Mouse (Mus musculus) lung, embryonic 15.5 days (tissue): ENCODE data around the gene Asb4. TPM values are rescaled to one million over a fixed set of nuclear protein-coding genes. Genes with fewer than 3 reads are reported as not detected.

Experiments
- ATAC-seq: fragments of 200-750 bp; cut with Nextera tagmentation; 2 replicates; pipeline ENCODE4 v1.8.0; 2017; ENCODE audit warnings: moderate number of reproducible peaks, borderline replicate concordance; ENCODE audit not compliant: low FRiP score, low TSS enrichment; ENCODE audit errors: extremely low read depth
- H3K27ac ChIP-seq: fragments of 300-500 bp; sonication (generic); 2 replicates; pipeline ENCODE4 v1.5.1; 2015; ENCODE audit warnings: moderate library complexity, mild to moderate bottlenecking, inconsistent platforms
- H3K27me3 ChIP-seq: fragments of 300-500 bp; sonication (generic); 2 replicates; pipeline ENCODE4 v1.6.1; 2015; ENCODE audit warnings: inconsistent platforms
- H3K36me3 ChIP-seq: fragments of 300-500 bp; sonication (generic); 2 replicates; pipeline ENCODE4 v1.6.1; 2015; ENCODE audit warnings: inconsistent platforms
- H3K4me1 ChIP-seq: fragments of 300-500 bp; sonication (generic); 2 replicates; pipeline ENCODE4 v1.6.1; 2015; ENCODE audit warnings: inconsistent platforms
- H3K4me2 ChIP-seq: fragments of 300-500 bp; sonication (generic); 2 replicates; pipeline ENCODE4 v1.6.1; 2015; ENCODE audit warnings: inconsistent platforms, mild to moderate bottlenecking, moderate library complexity
- H3K4me3 ChIP-seq: fragments of 300-500 bp; sonication (generic); 2 replicates; pipeline ENCODE4 v1.5.1; 2015; ENCODE audit warnings: mild to moderate bottlenecking, inconsistent platforms
- H3K9ac ChIP-seq: fragments of 300-500 bp; sonication (generic); 2 replicates; pipeline ENCODE4 v1.6.1; 2015; ENCODE audit warnings: inconsistent platforms
- H3K9me3 ChIP-seq: fragments of 300-500 bp; sonication (generic); 2 replicates; pipeline ENCODE4 v1.6.1; 2016; ENCODE audit warnings: inconsistent platforms
- WGBS: fragments of 180-500 bp; shearing (Covaris S2); methylation state at CpG from one replicate; pipeline ENCODE4 v1.1.7; 2015; 5-methylcytosine and 5-hydroxymethylcytosine counted together
- polyA plus RNA-seq: library from polyadenylated mRNA; unstranded; fragments of >200 nt; fragmentation: Nextera tagmentation; extraction: Ambion mirVana; gene quantifications from 2 replicates; pipeline ENCODE4 v1.2.1, GENCODE M21; 2015

The Asb4 gene
- polyA plus RNA-seq, 1 experiment from 2014 or later: 8.2 TPM

- Histone ChIP-seq H3K36me3 (no peaks in the 10 kb centered on the region), H3K4me2 (no peak overlapping the region), H3K9me3 (no peaks in the 10 kb centered on the region), H3K4me3 (no peak overlapping the region), H3K9ac (no peak overlapping the region), H3K27me3 (no peaks in the 10 kb centered on the region), H3K4me1 (no peaks in the 10 kb centered on the region), H3K27ac (no peak overlapping the region)
- ATAC-seq: no peak
- WGBS: 88% methylated on average over 4 of the region's 4 CpGs
Observed at GRCm38 (mm10) chr6:5429562-5429961, 46.4 kb downstream of the Asb4 start.

DNA sequence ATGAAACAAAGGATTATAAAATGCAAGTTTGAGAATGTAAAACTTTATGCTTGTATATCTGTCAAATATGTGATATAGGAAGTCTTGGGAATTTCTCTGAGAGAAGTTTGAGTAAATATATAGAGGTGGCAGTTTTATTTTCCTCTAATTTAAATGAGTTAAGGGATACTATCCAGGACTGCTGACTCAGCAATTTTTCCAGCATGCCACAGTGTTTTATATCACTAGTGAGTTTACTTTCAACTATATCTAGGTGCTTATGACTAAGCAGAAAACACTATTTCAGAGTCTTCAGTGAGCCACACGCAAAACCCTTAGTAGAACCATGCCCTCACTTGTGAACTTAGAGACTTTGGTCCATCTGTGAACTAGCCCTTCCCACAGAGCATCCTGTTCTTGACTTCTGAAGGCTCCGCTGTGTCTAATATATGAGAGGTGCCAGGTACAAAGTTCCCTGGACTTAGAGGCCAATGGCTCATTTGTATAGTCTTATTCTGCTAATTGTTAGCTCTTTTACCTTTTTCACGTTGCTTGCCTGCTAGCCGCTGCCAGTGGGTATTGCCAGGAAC, 46.9 kb downstream of the Asb4 start:
- no peaks in the 10 kb centered on the region for H3K27me3 ChIP-seq
- no peak overlapping the region for H3K27ac ChIP-seq
- no peak overlapping the region for H3K4me3 ChIP-seq
- no peaks in the 10 kb centered on the region for H3K36me3 ChIP-seq
- H3K4me2 ChIP-seq: no peak overlapping the region
- H3K4me1 ChIP-seq: no peaks in the 10 kb centered on the region
- ATAC-seq: no peak
- WGBS: 92% methylated on average over 4 of the region's 4 CpGs
- no peak overlapping the region for H3K9ac ChIP-seq
- H3K9me3 ChIP-seq: no peaks in the 10 kb centered on the region

DNA sequence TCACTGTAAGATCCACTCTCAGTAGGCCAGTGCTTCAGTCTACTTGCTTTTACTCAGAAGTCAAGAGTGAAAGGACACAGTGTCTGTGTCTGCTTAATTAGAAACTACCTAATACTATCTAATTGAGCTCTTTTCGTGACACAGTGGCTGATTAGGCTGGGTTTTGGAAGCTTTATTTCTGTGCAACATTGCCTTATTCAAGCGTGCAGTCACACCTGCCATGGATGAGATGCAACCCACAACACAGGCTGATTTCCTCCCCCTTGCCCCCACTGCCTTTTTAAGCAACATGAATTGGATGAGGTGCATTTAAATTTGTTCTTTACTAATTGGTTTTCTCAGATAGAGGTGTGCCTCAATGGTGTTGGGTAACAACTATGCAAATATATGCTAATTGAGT, 50.7 kb downstream of the Asb4 start:
- no peak overlapping the region for H3K4me2 ChIP-seq
- no peak overlapping the region for H3K27ac ChIP-seq
- H3K27me3 ChIP-seq: no peaks in the 10 kb centered on the region
- H3K9ac ChIP-seq: no peak overlapping the region
- H3K36me3 ChIP-seq: no peaks in the 10 kb centered on the region
- no peak for ATAC-seq
- 83% methylated on average over 2 of the region's 2 CpGs for WGBS
- no peaks in the 10 kb centered on the region for H3K4me1 ChIP-seq
- no peaks in the 10 kb centered on the region for H3K9me3 ChIP-seq
- no peak overlapping the region for H3K4me3 ChIP-seq

- peaks cover 5% of the 10 kb centered on the region for H3K4me1 ChIP-seq
- H3K27me3 ChIP-seq: no peaks in the 10 kb centered on the region
- ATAC-seq: no peak
- no peak overlapping the region for H3K4me2 ChIP-seq
- no peak overlapping the region for H3K9ac ChIP-seq
- no peak overlapping the region for H3K27ac ChIP-seq
- no peaks in the 10 kb centered on the region for H3K9me3 ChIP-seq
- no peak overlapping the region for H3K4me3 ChIP-seq
- H3K36me3 ChIP-seq: no peaks in the 10 kb centered on the region
- 44% methylated on average over 4 of the region's 4 CpGs for WGBS
Observed at GRCm38 (mm10) chr6:5437757-5438156, 54.6 kb downstream of the Asb4 start.

GRCm38 (mm10) chr6:5441221-5441620, 58.0 kb downstream of the Asb4 start:
- H3K4me2 ChIP-seq: no peak overlapping the region
- H3K4me3 ChIP-seq: no peak overlapping the region
- H3K27me3 ChIP-seq: no peaks in the 10 kb centered on the region
- H3K9ac ChIP-seq: no peak overlapping the region
- H3K9me3 ChIP-seq: no peaks in the 10 kb centered on the region
- WGBS: 79% methylated on average over 6 of the region's 6 CpGs
- no peaks in the 10 kb centered on the region for H3K36me3 ChIP-seq
- no peak for ATAC-seq
- peaks cover 15% of the 10 kb centered on the region for H3K4me1 ChIP-seq
- no peak overlapping the region for H3K27ac ChIP-seq

GRCm38 (mm10) chr6:5442316-5443085, 59.3 kb downstream of the Asb4 start:
- Histone ChIP-seq H3K4me1 (peaks cover 15% of the 10 kb centered on the region), H3K36me3 (no peaks in the 10 kb centered on the region), H3K4me3 (no peak overlapping the region), H3K4me2 (peak overlapping the region; percentile 40), H3K27me3 (no peaks in the 10 kb centered on the region), H3K27ac (peak overlapping the region; percentile 41; the same call in 1 of the 2 replicates), H3K9ac (no peak overlapping the region), H3K9me3 (no peaks in the 10 kb centered on the region)
- peak; percentile 44; the same call in 1 of the 2 replicates for ATAC-seq
- WGBS: 4% methylated on average over 14 of the region's 14 CpGs

DNA sequence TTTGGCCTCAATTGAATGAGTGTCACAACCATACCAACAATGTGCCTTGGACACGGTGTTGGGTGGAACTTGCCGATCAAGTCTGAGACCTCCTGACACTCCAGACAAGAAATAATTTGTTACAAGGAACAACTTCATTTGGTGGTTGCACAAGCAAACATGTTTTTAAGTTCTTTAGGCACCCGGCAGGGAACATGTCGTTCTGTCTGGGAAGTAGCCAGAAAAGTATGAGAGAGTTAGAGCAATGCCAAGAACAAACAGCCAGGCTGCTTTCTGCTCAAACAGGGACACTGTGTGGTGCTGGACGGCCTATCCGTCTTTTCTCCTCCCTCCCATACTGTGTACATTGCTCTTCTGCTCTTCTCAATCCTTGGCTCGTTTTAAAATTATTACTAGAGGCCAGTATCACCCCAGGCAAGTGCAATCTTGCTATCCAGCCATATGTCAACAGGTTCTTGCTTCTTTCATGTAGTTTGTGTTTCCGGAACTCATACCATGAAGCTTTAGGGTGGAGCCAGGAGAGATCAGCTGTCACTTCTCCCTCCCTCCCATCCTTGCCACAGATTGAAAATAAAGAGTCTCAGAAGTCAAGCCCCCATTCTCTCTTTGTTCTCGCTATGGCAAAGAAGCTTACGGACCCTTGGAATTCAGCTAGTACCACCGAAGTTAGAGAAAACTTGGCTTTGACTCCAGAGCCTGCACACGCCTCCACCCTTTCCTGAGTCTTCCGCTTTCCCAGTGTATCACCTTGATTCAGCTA, 60.1 kb downstream of the Asb4 start:
- no peak overlapping the region for H3K9ac ChIP-seq
- peak overlapping the region; percentile 40 for H3K4me2 ChIP-seq
- WGBS: 18% methylated on average over 13 of the region's 13 CpGs
- H3K36me3 ChIP-seq: no peaks in the 10 kb centered on the region
- H3K27ac ChIP-seq: peak overlapping the region; percentile 41
- no peaks in the 10 kb centered on the region for H3K9me3 ChIP-seq
- no peaks in the 10 kb centered on the region for H3K27me3 ChIP-seq
- peaks cover 15% of the 10 kb centered on the region for H3K4me1 ChIP-seq
- peak; percentile 91 for ATAC-seq
- no peak overlapping the region for H3K4me3 ChIP-seq

DNA sequence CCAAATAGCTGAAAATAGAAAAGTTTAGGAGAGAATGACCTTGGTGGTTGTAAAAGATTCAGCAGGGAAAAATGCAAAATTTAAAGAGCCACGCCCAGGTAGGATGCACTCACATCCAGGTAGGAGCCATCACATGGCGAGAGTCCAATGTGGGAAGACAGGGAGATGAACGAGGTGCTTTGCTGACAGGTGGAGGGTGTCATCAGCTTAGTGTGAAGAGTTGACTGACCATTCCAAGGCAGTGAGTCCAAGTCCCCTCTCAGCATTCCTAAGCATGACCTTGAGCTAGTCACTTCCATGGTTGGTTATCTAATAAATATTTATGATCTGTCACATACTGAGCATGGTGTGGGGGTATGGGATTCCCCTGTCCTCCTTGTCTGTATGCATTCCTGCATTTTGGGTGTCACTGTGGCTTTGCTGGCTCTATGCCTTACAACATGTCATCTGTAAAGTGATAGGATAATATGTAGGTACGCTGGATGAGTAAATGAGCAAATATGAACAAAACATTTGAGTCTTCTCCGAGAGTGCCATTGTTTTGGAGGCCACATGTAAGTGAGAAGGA, 61.2 kb downstream of the Asb4 start:
- H3K9me3 ChIP-seq: no peaks in the 10 kb centered on the region
- ATAC-seq: no peak
- no peak overlapping the region for H3K9ac ChIP-seq
- H3K27ac ChIP-seq: no peak overlapping the region
- peaks cover 15% of the 10 kb centered on the region for H3K4me1 ChIP-seq
- no peaks in the 10 kb centered on the region for H3K36me3 ChIP-seq
- H3K27me3 ChIP-seq: no peaks in the 10 kb centered on the region
- H3K4me3 ChIP-seq: no peak overlapping the region
- WGBS: 80% methylated on average over 5 of the region's 5 CpGs
- H3K4me2 ChIP-seq: no peak overlapping the region

GRCm38 (mm10) chr6:5447013-5447412, 63.8 kb downstream of the Asb4 start:
- WGBS: 77% methylated on average over 4 of the region's 4 CpGs
- no peak overlapping the region for H3K4me2 ChIP-seq
- no peaks in the 10 kb centered on the region for H3K27me3 ChIP-seq
- ATAC-seq: no peak
- no peak overlapping the region for H3K9ac ChIP-seq
- peaks cover 15% of the 10 kb centered on the region for H3K4me1 ChIP-seq
- no peaks in the 10 kb centered on the region for H3K9me3 ChIP-seq
- no peak overlapping the region for H3K27ac ChIP-seq
- H3K36me3 ChIP-seq: no peaks in the 10 kb centered on the region
- H3K4me3 ChIP-seq: no peak overlapping the region

GRCm38 (mm10) chr6:5447546-5447945, 64.4 kb downstream of the Asb4 start:
- 65% methylated on average over 6 of the region's 6 CpGs for WGBS
- H3K9ac ChIP-seq: no peak overlapping the region
- H3K4me3 ChIP-seq: no peak overlapping the region
- no peak for ATAC-seq
- no peak overlapping the region for H3K27ac ChIP-seq
- no peaks in the 10 kb centered on the region for H3K9me3 ChIP-seq
- no peaks in the 10 kb centered on the region for H3K27me3 ChIP-seq
- H3K36me3 ChIP-seq: no peaks in the 10 kb centered on the region
- H3K4me2 ChIP-seq: no peak overlapping the region
- peaks cover 12% of the 10 kb centered on the region for H3K4me1 ChIP-seq

GRCm38 (mm10) chr6:5448396-5448795, 65.2 kb downstream of the Asb4 start:
- Histone ChIP-seq H3K4me1 (peaks cover 4% of the 10 kb centered on the region; the same call in 1 of the 2 replicates), H3K27me3 (no peaks in the 10 kb centered on the region), H3K9me3 (no peaks in the 10 kb centered on the region), H3K27ac (no peak overlapping the region), H3K36me3 (no peaks in the 10 kb centered on the region), H3K4me2 (no peak overlapping the region), H3K9ac (no peak overlapping the region), H3K4me3 (no peak overlapping the region)
- no peak for ATAC-seq
- 65% methylated on average over 4 of the region's 4 CpGs for whole genome bisulfite sequencing

DNA sequence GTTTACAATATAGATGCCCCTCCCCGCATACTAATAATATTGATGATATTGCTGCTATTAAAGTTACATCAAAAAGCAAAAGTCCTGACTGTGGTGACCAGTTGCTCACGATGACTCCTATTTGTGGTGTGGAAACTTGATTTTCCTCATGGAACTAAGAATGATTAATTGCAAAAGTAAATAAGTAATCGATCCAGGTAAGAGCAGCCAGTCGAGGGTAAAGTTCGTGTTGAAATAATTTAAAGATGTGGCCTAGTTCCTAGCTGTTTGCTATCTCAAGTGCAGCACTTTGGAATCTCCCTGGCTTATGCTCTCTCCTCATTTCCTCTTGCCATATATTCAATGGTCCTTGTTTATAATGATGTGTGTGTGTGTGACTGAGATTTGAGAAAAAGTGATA, 66.7 kb downstream of the Asb4 start:
- Histone ChIP-seq H3K9ac (no peak overlapping the region), H3K36me3 (no peaks in the 10 kb centered on the region), H3K27ac (no peak overlapping the region), H3K4me1 (no peaks in the 10 kb centered on the region), H3K4me3 (no peak overlapping the region), H3K4me2 (no peak overlapping the region), H3K9me3 (no peaks in the 10 kb centered on the region), H3K27me3 (no peaks in the 10 kb centered on the region)
- no peak for ATAC-seq
- WGBS: 64% methylated on average over 5 of the region's 5 CpGs
